Mouse (Mus musculus) kidney, adult 11 months (tissue): ENCODE data around the gene Luzp2.
"Not testable (repeated sequence)": the region's sequence is repeated elsewhere in the genome, so short reads cannot be mapped to it uniquely, and the experiment has no call there.

ENCODE experiments used
- DNase-seq: peaks from one replicate; pipeline ENCODE4 v3.0.0; 2022

The Luzp2 gene

DNA sequence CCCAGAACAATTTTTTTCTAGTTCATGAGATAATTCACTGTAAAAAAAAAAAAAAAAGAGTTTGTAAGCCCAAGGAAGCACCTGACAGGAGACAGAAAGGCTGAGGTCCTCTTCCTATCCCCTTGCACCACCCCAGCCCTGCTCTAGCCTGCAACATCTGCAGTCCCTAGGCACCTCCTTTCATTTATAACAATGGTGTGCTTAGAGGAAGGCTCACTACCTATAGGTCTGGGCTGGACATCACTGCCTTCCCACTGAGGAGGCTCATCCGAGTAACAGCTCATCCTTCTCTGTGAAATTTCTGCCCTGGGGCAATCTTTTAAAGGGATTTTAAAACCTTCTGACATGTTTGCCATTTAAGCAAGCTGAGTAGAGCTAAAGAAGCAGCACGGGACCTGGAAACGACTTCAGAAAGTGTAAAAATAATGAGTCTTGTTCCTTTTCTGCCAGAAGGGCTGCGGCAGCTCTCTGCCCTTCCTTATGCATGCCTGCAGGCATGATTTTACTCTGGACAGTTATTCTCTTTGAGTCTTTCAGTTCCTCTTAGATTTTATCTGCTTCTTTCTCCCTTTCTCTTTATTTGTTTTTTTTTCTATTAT lies 174.0 kb downstream of the Luzp2 start:
- DNase-seq = no peak

GRCm38 (mm10) chr7:55133850-55134249 lies 298.6 kb downstream of the Luzp2 start:
- not testable (repeated sequence) for DNase-seq

DNA sequence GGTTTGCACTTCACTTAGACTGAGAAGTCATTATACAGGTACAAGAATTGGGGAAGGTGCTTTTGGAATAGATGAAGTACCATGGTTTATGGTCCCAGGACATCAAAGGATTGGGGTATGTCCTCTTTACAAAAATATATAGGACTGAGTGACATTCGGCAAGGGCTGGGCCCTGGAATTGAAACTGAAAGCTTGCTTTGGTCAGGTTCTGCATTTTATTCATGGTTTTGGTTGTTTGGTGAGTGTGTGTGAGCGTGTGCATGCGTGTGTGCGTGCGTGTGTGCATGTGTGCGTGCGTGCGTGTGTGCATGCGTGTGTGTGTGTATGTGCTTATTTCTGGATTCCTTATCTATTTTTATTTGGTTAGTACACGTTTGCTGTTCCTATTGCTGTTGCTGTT lies 353.6 kb downstream of the Luzp2 start:
- no peak for DNase-seq

GRCm38 (mm10) chr7:55189496-55189895 lies 354.2 kb downstream of the Luzp2 start:
- no peak for DNase-seq

GRCm38 (mm10) chr7:55190655-55191054 lies 355.4 kb downstream of the Luzp2 start:
- DNase-seq = no peak

- no peak for DNase-seq
These were observed 363.5 kb downstream of the Luzp2 start for GRCm38 (mm10) chr7:55198806-55199205.

GRCm38 (mm10) chr7:55222997-55223396 lies 387.7 kb downstream of the Luzp2 start:
- no peak for DNase-seq

DNA sequence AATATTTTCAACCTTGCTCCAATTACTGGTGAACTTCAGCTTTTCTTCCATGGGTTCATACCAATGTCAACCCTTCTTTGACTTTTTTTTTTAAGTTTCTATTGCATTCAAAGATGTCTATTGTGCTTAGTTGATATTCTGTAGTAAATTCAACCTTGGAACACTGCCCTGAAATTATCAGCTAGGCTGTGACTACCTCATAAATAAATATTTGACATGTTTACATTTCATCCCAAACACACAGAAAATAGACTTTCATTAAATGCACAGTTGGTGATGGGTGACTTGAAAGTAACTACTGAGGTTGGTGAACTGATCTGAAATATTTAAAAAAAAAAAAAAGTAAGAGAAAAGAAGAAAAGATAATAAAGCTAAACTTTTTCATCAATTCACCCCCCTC lies 394.1 kb downstream of the Luzp2 start:
- DNase-seq = no peak
